Comparison of ENCODE assay signal across 8 mouse cellular contexts in the genomic region with DNA sequence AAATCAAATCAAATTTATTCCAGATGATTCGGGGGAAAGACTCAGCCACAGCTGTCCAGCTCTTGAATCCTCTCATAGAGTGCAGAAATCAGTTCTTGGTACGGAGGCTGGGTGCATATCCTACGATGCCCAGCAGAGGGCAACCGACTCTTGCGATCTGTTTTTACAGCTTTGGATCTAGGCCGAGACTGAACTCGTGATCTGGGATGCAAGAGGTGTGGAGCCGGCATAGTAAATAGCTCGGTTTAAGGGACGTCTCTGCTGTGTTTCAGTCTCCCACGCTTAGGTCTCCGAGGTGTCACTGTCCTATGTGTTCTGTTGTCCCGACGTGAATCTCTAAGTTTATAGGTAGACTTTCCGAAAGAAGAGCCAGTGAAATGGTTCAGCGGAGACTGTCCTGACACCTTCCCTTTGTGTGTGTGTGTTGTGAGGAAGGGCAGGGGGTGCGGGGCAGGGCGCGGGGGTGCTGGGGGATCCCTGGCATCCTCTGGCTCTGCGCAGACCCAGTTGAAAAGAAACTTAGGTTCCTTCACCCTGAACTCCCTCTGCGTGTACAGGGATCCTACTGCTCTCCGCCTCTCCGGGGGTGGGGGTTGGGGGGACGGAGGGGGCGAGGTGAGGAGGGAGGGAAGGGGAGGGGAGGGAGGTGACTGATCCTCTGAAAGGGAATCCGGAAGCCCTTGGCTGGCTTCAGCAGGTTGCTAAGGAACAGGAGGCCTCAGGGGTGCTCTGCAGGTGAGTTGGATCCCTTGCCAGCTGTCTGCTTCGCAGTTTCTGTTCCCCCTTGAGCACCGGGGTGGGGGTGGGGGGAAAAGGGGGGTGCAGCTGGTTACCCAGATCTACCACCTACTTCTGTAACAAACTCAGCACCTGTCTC. TPM values are rescaled to one million over a fixed set of nuclear protein-coding genes. Genes with fewer than 3 reads are reported as not detected.
DNase-seq lines count a peak whose midpoint lies in the region; ATAC-seq and TF ChIP-seq lines count a peak whose summit lies in the region.

No protein-coding gene starts in this region.

- H3K9ac ChIP-seq in hindbrain, postnatal 0 days (replicated peaks; ENCODE audit: low read length): no peak overlapping the region; the same call in 1 of the 2 replicates

- peak overlapping the region; percentile 70 for H3K4me3 ChIP-seq in gastrocnemius, adult 2 months
- H3K4me3 ChIP-seq in hindbrain, postnatal 0 days (ENCODE audit: low read length): peak overlapping the region; percentile 27
- peak overlapping the region; percentile 85 for H3K4me3 ChIP-seq in megakaryocyte, embryonic 14.5 days (replicated peaks)

- no peaks in the 10 kb centered on the region for H3K27me3 ChIP-seq in hindbrain, postnatal 0 days (ENCODE audit: insufficient read depth, low read length)
- peaks cover 62% of the 10 kb centered on the region for H3K27me3 ChIP-seq in megakaryocyte, embryonic 14.5 days (replicated peaks)

- ATAC-seq in hindbrain, postnatal 0 days: peak; percentile 65

- intact Hi-C loops in gastrocnemius, adult 2 months (cut with DNase I): loop anchor here (1.0 kb wide), 1 partner anchor 171 kb away; no protein-coding TSS in a partner anchor

- H3K4me2 ChIP-seq in hindbrain, postnatal 0 days (ENCODE audit: low read depth, low read length): peak overlapping the region; percentile 60

- 6% methylated on average over 27 of the region's 28 CpGs for WGBS in hindbrain, postnatal 0 days

- 0 out of 2 replicates have a peak, but pooled peaks cover 4% of the 10 kb centered on the region for H3K4me1 ChIP-seq in hindbrain, postnatal 0 days (ENCODE audit: insufficient read depth, low read length)
- peaks cover 8% of the 10 kb centered on the region for H3K4me1 ChIP-seq in megakaryocyte, embryonic 14.5 days

- DNase-seq in ZHBTc4 (ENCODE audit: low read depth, low spot score): peak; percentile 95
- DNase-seq in cerebellum, postnatal 4 days (ENCODE audit: low spot score in 2 of 2): peak; percentile 78 to 92
- DNase-seq in gastrocnemius, adult 2 months: peak; percentile 80
- DNase-seq in hindbrain, postnatal 0 days (ENCODE audit: low spot score): peak; percentile 96
- DNase-seq in left cerebral cortex, adult 18-20 months (ENCODE audit: low spot score in 2 of 2): peak; percentile 75 to 85
- DNase-seq in right cerebral cortex, postnatal 10 days (ENCODE audit: low spot score in 2 of 2): peak; percentile 85 to 87
- DNase-seq in urinary bladder, postnatal 4 days (ENCODE audit: low spot score in 2 of 2): peak; percentile 67 to 74

- TF ChIP-seq CTCF in gastrocnemius, adult 2 months (IDR thresholded peaks at IDR 0.05): peak; percentile 98; the same call in 1 of the 2 replicates
- peak; percentile 96 for TF ChIP-seq CTCF in hindbrain, postnatal 0 days (IDR thresholded peaks at IDR 0.05; ENCODE audit: low read depth)

- no peaks in the 10 kb centered on the region for H3K9me3 ChIP-seq in hindbrain, postnatal 0 days (ENCODE audit: low read length)
- no peaks in the 10 kb centered on the region for H3K9me3 ChIP-seq in megakaryocyte, embryonic 14.5 days

- H3K36me3 ChIP-seq in hindbrain, postnatal 0 days (ENCODE audit: insufficient read depth, low read length): no peaks in the 10 kb centered on the region
- H3K36me3 ChIP-seq in megakaryocyte, embryonic 14.5 days (replicated peaks; ENCODE audit: low read length): no peaks in the 10 kb centered on the region

- H3K27ac ChIP-seq in gastrocnemius, adult 2 months: peak overlapping the region; percentile 65; the same call in 1 of the 2 replicates
- no peak overlapping the region for H3K27ac ChIP-seq in hindbrain, postnatal 0 days

RNA-seq across cellular contexts. Expression of a gene that starts 32.6 kb away (rescaled TPM):
- total RNA-seq in gastrocnemius, adult 2 months (2021): 10 to 100 TPM; 81.8 to 84.8 TPM
- total RNA-seq in hindbrain, postnatal 0 days (2014; rRNA removed): 228 and 253 TPM in 2 replicates
- polyA plus RNA-seq in hindbrain, postnatal 0 days (2015; fragmentation: Nextera tagmentation; extraction: Ambion mirVana): 454 and 491 TPM in 2 replicates
- 100 to 1,000 TPM; 155 to 157 TPM for total RNA-seq in left cerebral cortex, adult 18-20 months (2021)
- polyA plus RNA-seq in megakaryocyte, embryonic 14.5 days (2012; ENCODE audit: insufficient read depth, low replicate concordance): 784 and 1,500 TPM in 2 replicates

RNA-seq across cellular contexts. Expression of a gene that starts 33.1 kb away (rescaled TPM):
- total RNA-seq in gastrocnemius, adult 2 months (2021): not detected
- total RNA-seq in hindbrain, postnatal 0 days (2014; rRNA removed): 125 and 133 TPM in 2 replicates
- 22.2 and 25.0 TPM in 2 replicates for polyA plus RNA-seq in hindbrain, postnatal 0 days (2015; fragmentation: Nextera tagmentation; extraction: Ambion mirVana)
- 10 to 100 TPM; 82.9 to 85.7 TPM for total RNA-seq in left cerebral cortex, adult 18-20 months (2021)
- not detected in 2 replicates for polyA plus RNA-seq in megakaryocyte, embryonic 14.5 days (2012; ENCODE audit: insufficient read depth, low replicate concordance)

RNA-seq across cellular contexts. Expression of a gene that starts 33.3 kb away (rescaled TPM):
- total RNA-seq in gastrocnemius, adult 2 months (2021): 10 to 100 TPM; 21.5 to 23.9 TPM
- 38.7 and 45.6 TPM in 2 replicates for total RNA-seq in hindbrain, postnatal 0 days (2014; rRNA removed)
- polyA plus RNA-seq in hindbrain, postnatal 0 days (2015; fragmentation: Nextera tagmentation; extraction: Ambion mirVana): 56.8 and 62.8 TPM in 2 replicates
- total RNA-seq in left cerebral cortex, adult 18-20 months (2021): 10 to 100 TPM; 40.3 to 44.9 TPM
- 12.5 and 24.2 TPM in 2 replicates for polyA plus RNA-seq in megakaryocyte, embryonic 14.5 days (2012; ENCODE audit: insufficient read depth, low replicate concordance)

RNA-seq across cellular contexts. Expression of a gene that starts 42.3 kb away (rescaled TPM):
- total RNA-seq in gastrocnemius, adult 2 months (2021): 10 to 100 TPM; 21.7 to 30.4 TPM
- 31.9 and 37.5 TPM in 2 replicates for total RNA-seq in hindbrain, postnatal 0 days (2014; rRNA removed)
- polyA plus RNA-seq in hindbrain, postnatal 0 days (2015; fragmentation: Nextera tagmentation; extraction: Ambion mirVana): 48.1 and 48.6 TPM in 2 replicates
- 10 to 100 TPM; 28.3 to 31.3 TPM for total RNA-seq in left cerebral cortex, adult 18-20 months (2021)
- polyA plus RNA-seq in megakaryocyte, embryonic 14.5 days (2012; ENCODE audit: insufficient read depth, low replicate concordance): 29.3 and 63.2 TPM in 2 replicates

RNA-seq across cellular contexts. Expression of a gene that starts 42.4 kb away (rescaled TPM):
- 10 to 100 TPM; 35.4 to 42.9 TPM for total RNA-seq in gastrocnemius, adult 2 months (2021)
- 30.1 and 43.2 TPM in 2 replicates for total RNA-seq in hindbrain, postnatal 0 days (2014; rRNA removed)
- 50.8 and 54.4 TPM in 2 replicates for polyA plus RNA-seq in hindbrain, postnatal 0 days (2015; fragmentation: Nextera tagmentation; extraction: Ambion mirVana)
- 10 to 100 TPM; 23.8 to 25.8 TPM for total RNA-seq in left cerebral cortex, adult 18-20 months (2021)
- 14.3 and 18.3 TPM in 2 replicates for polyA plus RNA-seq in megakaryocyte, embryonic 14.5 days (2012; ENCODE audit: insufficient read depth, low replicate concordance)

Comparison
In these comparisons a context has a peak if more than half of its experiments do, and no peak if none do; other contexts are left out.
1. H3K4me3 ChIP-seq: peak in every context shown above with its lines; median percentile 85 in megakaryocyte, embryonic 14.5 days; 70 in gastrocnemius, adult 2 months; 27 in hindbrain, postnatal 0 days.
2. RNA of a gene that starts 33.1 kb away (total RNA-seq): 125 to 133 TPM in hindbrain, postnatal 0 days and 82.9 to 85.7 TPM in left cerebral cortex, adult 18-20 months; not detected in gastrocnemius, adult 2 months; every median in the first group is over 10 times any median in the second.
3. Peak in every context shown above with its lines, with median percentiles within 50 percentile points of each other: DNase-seq.